Mouse (Mus musculus) B cell, adult 2 months (primary cell): ENCODE measurements around the gene Clcnka.

Experiments used
- DNase-seq, 2 experiments: peaks; one replicate each; pipeline ENCODE4 v3.0.0; 2022

The Clcnka gene

DNA sequence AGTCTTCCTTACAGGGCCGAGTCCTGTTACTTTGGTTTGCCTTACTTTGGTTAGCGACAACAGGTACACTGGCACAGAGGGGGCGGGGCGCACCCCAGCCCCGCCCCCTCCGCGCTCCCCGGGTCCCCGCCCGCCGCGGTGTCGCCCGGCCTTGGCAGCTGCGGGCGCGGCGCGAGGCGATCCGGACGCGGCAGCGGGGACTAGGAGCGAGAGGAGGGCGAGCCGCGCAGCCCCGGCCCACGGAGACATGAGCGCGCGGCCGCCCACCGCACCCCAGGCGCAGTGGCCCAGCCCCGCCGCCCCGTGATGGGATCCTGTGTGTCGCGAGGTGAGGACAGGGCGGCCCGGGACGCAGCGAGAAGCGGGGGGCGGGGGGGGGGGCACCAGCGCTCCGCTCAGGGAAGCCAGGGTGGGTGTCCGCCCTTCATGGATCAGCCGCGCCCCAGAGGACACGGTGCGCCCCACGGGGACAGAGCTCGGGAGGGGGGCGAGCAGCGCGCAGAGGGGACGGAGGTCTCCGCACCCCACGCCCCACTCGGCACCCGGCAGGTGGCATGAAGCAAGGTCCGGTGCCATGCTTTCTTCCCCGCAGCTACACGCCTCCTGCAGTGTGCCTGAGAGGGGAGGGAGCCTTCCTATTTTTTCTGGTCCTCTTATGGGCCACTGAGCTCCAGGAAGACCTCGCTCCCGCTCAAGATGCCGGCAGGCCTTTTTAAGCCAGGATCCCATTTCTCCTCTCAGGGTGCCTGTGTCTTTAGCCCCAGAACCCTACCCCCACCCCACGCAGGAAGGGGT lies 30.3 kb downstream of the Clcnka start, which contains the start of gene Fam131c:
Gene Fam131c, plus strand, starts transcription at position 224 of the 795 bp plus-strand sequence.
- peak; percentile 37 to 46 for DNase-seq

GRCm38 (mm10) chr4:141365876-141366275 lies 32.6 kb downstream of the Clcnka start:
- no peak for DNase-seq

GRCm38 (mm10) chr4:141365126-141365525 lies 33.4 kb downstream of the Clcnka start:
- DNase-seq: no peak

GRCm38 (mm10) chr4:141362937-141363548 lies 35.5 kb downstream of the Clcnka start:
- peak; percentile 87 to 89 for DNase-seq

- DNase-seq: peak; percentile 59 to 60
Measured at GRCm38 (mm10) chr4:141360846-141361245, 37.7 kb downstream of the Clcnka start.

GRCm38 (mm10) chr4:141359222-141359621 lies 39.3 kb downstream of the Clcnka start:
- DNase-seq: no peak

- DNase-seq: no peak
Measured at GRCm38 (mm10) chr4:141357811-141358210, 40.7 kb downstream of the Clcnka start.

GRCm38 (mm10) chr4:141353868-141354267 lies 44.7 kb downstream of the Clcnka start:
- peak; percentile 68 to 75 for DNase-seq

DNA sequence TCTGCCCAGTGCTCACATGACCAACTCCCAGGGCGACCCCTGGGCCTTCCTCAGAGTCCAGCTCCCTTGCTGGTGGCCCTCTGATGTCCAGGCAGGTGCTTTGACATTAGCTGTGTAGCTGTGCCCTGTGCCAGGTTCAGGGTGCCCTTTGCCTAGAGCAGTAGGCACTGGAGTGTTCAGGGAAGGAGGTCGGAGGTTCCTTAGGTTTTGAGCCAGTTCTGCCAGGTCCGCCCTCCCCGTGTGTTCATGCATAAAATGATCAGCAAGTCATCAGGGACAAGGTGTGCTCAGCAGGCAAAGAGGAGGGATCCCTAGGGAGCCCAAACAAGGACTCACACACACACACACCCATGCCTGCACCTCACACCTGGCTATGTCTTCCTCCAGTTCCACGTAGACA lies 45.5 kb downstream of the Clcnka start:
- DNase-seq: no peak

GRCm38 (mm10) chr4:141351972-141352371 lies 46.6 kb downstream of the Clcnka start:
- no peak for DNase-seq

GRCm38 (mm10) chr4:141350015-141350414 lies 48.5 kb downstream of the Clcnka start:
- no peak for DNase-seq

DNA sequence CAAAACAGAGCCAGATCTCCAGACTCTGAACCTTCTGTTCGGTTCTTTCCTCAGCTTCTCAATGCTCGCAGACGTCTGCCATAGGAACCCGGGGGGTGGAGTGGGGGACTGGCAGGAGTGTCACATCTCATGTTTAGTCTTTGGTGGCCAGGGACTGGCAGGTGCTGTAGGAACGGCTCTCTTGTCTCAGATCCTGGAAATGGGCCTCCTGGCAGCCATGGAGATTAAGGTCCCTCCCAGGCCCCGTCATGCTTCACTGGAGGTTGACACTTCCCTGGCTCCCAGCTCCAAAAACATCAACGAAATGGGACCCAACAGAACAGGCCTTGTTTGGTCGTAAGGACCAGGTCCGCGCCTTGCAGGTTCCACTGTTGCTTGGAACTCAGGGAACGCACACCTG lies 49.9 kb downstream of the Clcnka start:
- DNase-seq: no peak

GRCm38 (mm10) chr4:141347365-141347797 lies 51.1 kb downstream of the Clcnka start:
- DNase-seq: peak in 1 of 2 experiments; percentile 28

DNA sequence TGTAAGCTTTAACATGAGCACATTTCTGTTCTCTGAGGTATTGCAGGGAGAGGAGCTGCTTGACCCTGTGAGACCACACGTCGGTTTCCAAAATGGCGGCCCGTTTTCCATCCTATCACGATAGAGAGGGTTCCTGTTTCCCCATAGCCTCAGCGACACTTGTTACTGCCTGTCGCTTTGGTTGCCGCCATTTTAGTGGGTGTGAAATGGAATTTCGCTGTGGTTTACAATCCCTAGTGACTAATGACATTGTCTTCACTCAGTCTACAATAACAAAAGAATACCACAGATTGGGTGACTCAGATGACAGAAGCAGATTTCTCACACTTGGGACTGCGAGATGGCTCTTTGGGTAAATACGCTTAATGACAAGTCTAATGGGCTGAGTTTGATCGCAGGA lies 53.3 kb downstream of the Clcnka start:
- DNase-seq: no peak

DNA sequence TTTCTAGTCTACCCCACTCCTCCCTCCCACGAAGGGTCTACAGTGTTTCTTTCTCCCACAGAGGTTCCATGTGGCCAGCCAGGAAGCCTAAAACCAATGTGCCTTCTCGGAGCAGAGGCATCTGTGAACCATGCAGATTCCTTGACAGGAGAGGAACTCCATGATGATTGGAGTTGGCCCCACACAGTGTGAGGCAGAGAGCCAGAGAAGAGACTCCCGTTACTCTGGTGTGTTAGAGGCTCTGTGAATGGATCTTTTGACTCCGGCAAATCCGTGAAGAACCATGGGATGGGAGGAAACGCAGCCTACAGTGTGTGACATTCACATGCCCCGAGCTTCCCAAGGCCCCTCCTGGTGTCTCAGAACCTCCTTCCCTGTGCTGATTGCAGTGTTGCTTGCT lies 55.0 kb downstream of the Clcnka start:
- DNase-seq: no peak

- DNase-seq: no peak
Measured at GRCm38 (mm10) chr4:141341477-141341876, 57.0 kb downstream of the Clcnka start.

DNA sequence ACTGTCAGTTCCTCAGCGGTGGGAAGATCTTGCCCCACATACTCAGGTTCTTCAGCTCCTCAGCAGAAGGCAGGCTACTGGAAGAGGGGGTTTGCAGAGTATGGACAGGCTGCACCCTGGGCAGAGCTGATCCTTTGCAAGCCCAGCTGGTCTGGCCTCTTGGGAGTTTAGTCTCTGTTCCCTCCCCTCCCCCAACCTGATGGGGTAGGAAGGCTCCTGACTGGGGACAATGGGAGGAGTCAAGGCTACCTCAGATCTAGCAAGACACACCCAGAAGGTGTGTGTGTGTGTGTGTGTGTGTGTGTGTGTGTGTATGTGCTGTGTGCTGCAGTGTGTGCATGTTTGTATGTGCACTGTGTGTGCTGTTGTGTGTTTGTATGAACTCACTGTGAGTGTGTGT lies 59.7 kb downstream of the Clcnka start:
- no peak for DNase-seq

- DNase-seq: no peak
Measured at GRCm38 (mm10) chr4:141337986-141338385, 60.5 kb downstream of the Clcnka start.

- no peak for DNase-seq
Measured at GRCm38 (mm10) chr4:141336196-141336595, 62.3 kb downstream of the Clcnka start.

GRCm38 (mm10) chr4:141335263-141335796 lies 63.2 kb downstream of the Clcnka start:
- DNase-seq: no peak

DNA sequence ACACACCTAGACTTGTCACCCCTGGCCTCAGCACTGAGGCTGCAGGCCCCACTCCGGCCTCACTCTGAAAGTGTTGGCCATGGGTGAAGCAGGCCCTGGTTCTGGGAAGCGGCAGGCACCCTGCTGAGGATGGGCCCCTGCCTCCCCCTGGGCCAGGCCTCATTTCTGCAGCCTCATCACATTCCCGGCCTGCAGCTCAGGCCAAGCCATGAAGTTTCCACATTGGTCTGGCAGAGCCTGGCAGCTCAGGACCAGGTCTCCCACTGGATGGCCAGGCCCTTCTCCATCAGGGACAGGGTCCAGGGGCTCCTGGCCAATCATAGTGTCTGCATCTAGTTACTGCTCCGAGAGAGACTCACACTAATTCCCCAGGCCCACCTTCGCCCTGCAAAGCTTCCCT lies 63.8 kb downstream of the Clcnka start:
- DNase-seq: no peak
